Mouse (Mus musculus) kidney, postnatal 0 days (tissue): ENCODE results near the gene Anapc16. TPM values are rescaled to one million over a fixed set of nuclear protein-coding genes. Genes with fewer than 3 reads are reported as not detected.

Experiments
- ATAC-seq: fragments of 200-750 bp; cut with Nextera tagmentation; replicated peaks from 2 replicates; pipeline ENCODE4 v1.8.0; 2017; ENCODE audit warnings: low read depth, moderate number of reproducible peaks, moderate TSS enrichment, moderate library complexity; ENCODE audit not compliant: low FRiP score
- DNase-seq: peaks from one replicate; pipeline ENCODE4 v3.0.0-alpha.2; 2016; ENCODE audit warnings: low spot score
- H3K27ac ChIP-seq: fragments of 300-500 bp; sonication (generic); 2 replicates; pipeline ENCODE4 v1.5.1; 2014; ENCODE audit warnings: mild to moderate bottlenecking
- H3K27me3 ChIP-seq: fragments of 300-500 bp; sonication (generic); 2 replicates; pipeline ENCODE4 v1.6.1; 2014; ENCODE audit warnings: low read length, mixed read lengths; ENCODE audit not compliant: insufficient read depth
- H3K36me3 ChIP-seq: fragments of 300-500 bp; sonication (generic); 2 replicates; pipeline ENCODE4 v1.6.1; 2014; ENCODE audit warnings: low read length, mixed read lengths; ENCODE audit not compliant: insufficient read depth
- H3K4me1 ChIP-seq: fragments of 300-500 bp; sonication (generic); replicated peaks from 2 replicates; pipeline ENCODE4 v1.6.1; 2014; ENCODE audit warnings: antibody characterized with exemption, low read length, mixed read lengths; ENCODE audit not compliant: insufficient read depth
- H3K4me2 ChIP-seq: fragments of 300-500 bp; sonication (generic); 2 replicates; pipeline ENCODE4 v1.6.1; 2014; ENCODE audit warnings: mild to moderate bottlenecking, low read length, moderate library complexity, mixed read lengths
- H3K4me3 ChIP-seq: fragments of 300-500 bp; sonication (generic); replicated peaks from 2 replicates; pipeline ENCODE4 v1.5.1; 2014; ENCODE audit warnings: low read depth, low read length
- H3K9ac ChIP-seq: fragments of 300-500 bp; sonication (generic); 2 replicates; pipeline ENCODE4 v1.6.1; 2014; ENCODE audit warnings: low read depth, low read length
- H3K9me3 ChIP-seq: fragments of 300-500 bp; sonication (generic); replicated peaks from 2 replicates; pipeline ENCODE4 v1.6.1; 2016; ENCODE audit warnings: low read length, inconsistent platforms, mixed read lengths
- CTCF ChIP-seq: IDR thresholded peaks from 2 replicates; pipeline ENCODE4 v1.5.1; 2016; ENCODE audit warnings: antibody characterized with exemption, low read depth, mild to moderate bottlenecking, moderate library complexity
- WGBS: fragments of 180-500 bp; shearing (Covaris S2); extraction: QIAGEN DNeasy Blood & Tissue Kit; methylation state at CpG from one replicate; pipeline ENCODE4 v1.1.7; 2014; 5-methylcytosine and 5-hydroxymethylcytosine counted together
- polyA plus RNA-seq: library from polyadenylated mRNA; unstranded; fragments of >200 nt; fragmentation: Nextera tagmentation; extraction: Ambion mirVana; gene quantifications from 2 replicates; pipeline ENCODE4 v1.2.1, GENCODE M21; 2015

The Anapc16 gene
- polyA plus RNA-seq, 1 experiment from 2014 or later, result 106 TPM

DNA sequence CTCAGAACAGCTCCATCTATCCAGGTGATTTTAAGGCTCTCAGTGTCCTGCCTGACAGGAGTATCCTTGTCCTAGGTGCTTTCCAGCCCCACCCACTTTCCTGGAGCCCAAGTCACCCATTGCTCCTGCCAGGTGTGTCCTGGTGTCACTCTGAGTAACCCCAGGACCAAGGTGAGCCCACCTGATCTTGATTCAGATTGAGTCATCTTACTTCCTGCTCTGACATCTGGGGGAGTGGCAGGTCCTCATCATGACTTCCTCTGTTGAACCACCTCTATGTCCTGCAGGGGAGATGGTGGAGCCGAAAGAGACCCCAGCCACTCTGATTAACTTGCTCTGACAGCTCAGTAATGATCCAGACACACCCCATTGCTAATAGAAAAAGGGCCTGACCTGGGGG, 63.9 kb downstream of the Anapc16 start:
- no peak for ATAC-seq
- H3K9ac ChIP-seq, result no peak overlapping the region
- WGBS, result 58% methylated on average over 1 of the region's 1 CpGs

DNA sequence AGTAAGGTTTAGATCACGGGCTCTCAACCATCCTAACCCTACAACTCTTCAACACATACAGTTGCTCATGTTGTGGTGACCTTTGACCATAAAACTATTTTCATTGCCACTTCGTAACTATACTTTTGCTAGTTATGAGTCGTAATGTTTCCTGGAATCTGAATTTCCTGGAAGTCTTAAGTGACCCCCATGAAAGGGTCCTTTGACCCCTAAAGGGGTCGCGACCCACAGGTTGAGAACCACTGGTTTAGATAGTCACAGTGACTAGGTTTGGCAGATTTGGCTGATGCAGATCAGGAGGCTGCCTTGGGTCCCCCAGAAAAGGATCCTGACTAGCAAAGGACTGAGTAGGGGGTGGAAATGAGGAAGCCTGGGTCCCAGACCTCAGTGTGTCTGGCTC, 64.3 kb downstream of the Anapc16 start:
- no peak for TF ChIP-seq CTCF
- DNase-seq (no peak), ATAC-seq (no peak)
- WGBS, result 75% methylated on average over 5 of the region's 5 CpGs
- H3K27ac ChIP-seq, result no peak overlapping the region
- H3K4me1 ChIP-seq, result peaks cover 12% of the 10 kb centered on the region
- no peak overlapping the region for H3K4me2 ChIP-seq
- no peaks in the 10 kb centered on the region for H3K9me3 ChIP-seq
- no peaks in the 10 kb centered on the region for H3K36me3 ChIP-seq
- no peaks in the 10 kb centered on the region for H3K27me3 ChIP-seq
- H3K4me3 ChIP-seq, result no peak overlapping the region
- no peak overlapping the region for H3K9ac ChIP-seq

More for the DNA sequence above, 63.9 kb downstream of the Anapc16 start:
- Histone ChIP-seq H3K27me3 (no peaks in the 10 kb centered on the region), H3K4me2 (no peak overlapping the region), H3K27ac (no peak overlapping the region), H3K4me3 (no peak overlapping the region), H3K4me1 (peaks cover 14% of the 10 kb centered on the region), H3K9me3 (no peaks in the 10 kb centered on the region), H3K36me3 (no peaks in the 10 kb centered on the region)
- no peak for DNase-seq
- TF ChIP-seq CTCF, result no peak

Other genes with a start within 250 kb of the Anapc16 start
- 27.9 and 30.2 TPM in 2 replicates for gene Dnajb12, start 123.6 kb downstream of the Anapc16 start, polyA plus RNA-seq
- gene Ddit4, start 51.3 kb downstream of the Anapc16 start, polyA plus RNA-seq, result 23.0 and 24.0 TPM in 2 replicates
- 57.8 and 64.1 TPM in 2 replicates for gene Ascc1, start 330 bp downstream of the Anapc16 start, polyA plus RNA-seq
- 22.0 and 24.2 TPM in 2 replicates for gene Spock2, start 103.1 kb upstream of the Anapc16 start, polyA plus RNA-seq
- gene Chst3, start 216.1 kb upstream of the Anapc16 start, polyA plus RNA-seq, result 0.87 and 0.96 TPM in 2 replicates